Mouse (Mus musculus) testis, adult 2 months (tissue): Measurements from ENCODE around the gene Snapc4. TPM values are rescaled to one million over a fixed set of nuclear protein-coding genes. Genes with fewer than 3 reads are reported as not detected.

Experiments
- H3K27ac ChIP-seq: fragments of 200-500 bp; 2 replicates; pipeline ENCODE4 v1.5.1; 2012; ENCODE audit warnings: low read depth, low read length; ENCODE audit not compliant: control insufficient read depth, insufficient read depth
- H3K27me3 ChIP-seq: fragments of 200-500 bp; 2 replicates; pipeline ENCODE4 v1.6.1; 2012; ENCODE audit warnings: mild to moderate bottlenecking, low read length, moderate library complexity; ENCODE audit not compliant: control insufficient read depth, insufficient read depth
- H3K36me3 ChIP-seq: fragments of 200-500 bp; 2 replicates; pipeline ENCODE4 v1.6.1; 2012; ENCODE audit warnings: mild to moderate bottlenecking, low read length; ENCODE audit not compliant: control insufficient read depth, insufficient read depth
- H3K4me1 ChIP-seq: fragments of 200-500 bp; 2 replicates; pipeline ENCODE4 v1.6.1; 2012; ENCODE audit warnings: low read length; ENCODE audit not compliant: control insufficient read depth, insufficient read depth
- H3K4me3 ChIP-seq: fragments of 200-500 bp; 2 replicates; pipeline ENCODE4 v1.5.1; 2012; ENCODE audit warnings: low read depth, mild to moderate bottlenecking, low read length, moderate library complexity, mixed read lengths; ENCODE audit not compliant: control insufficient read depth
- CTCF ChIP-seq: fragments of 200-500 bp; IDR thresholded peaks from 2 replicates; pipeline ENCODE4 v1.5.1; 2012; ENCODE audit warnings: low read depth, mild to moderate bottlenecking, inconsistent platforms, low read length, moderate library complexity; ENCODE audit not compliant: control insufficient read depth, insufficient read depth, insufficient replicate concordance
- POLR2A ChIP-seq: fragments of 200-500 bp; IDR thresholded peaks from 2 replicates; pipeline ENCODE4 v1.6.1; 2012; ENCODE audit warnings: low read depth, mild to moderate bottlenecking, inconsistent platforms, low read length, moderate library complexity; ENCODE audit not compliant: control insufficient read depth
- polyA plus RNA-seq: library from polyadenylated mRNA; depleted of rRNA; stranded (reverse); fragments of >200 nt; gene quantifications from 2 replicates; pipeline ENCODE4 v1.2.3, GENCODE M21; 2012

Gene Snapc4
- polyA plus RNA-seq, 1 experiment: 20.2 TPM

GRCm38 (mm10) chr2:26372396-26372795, 8.1 kb downstream of the Snapc4 start:
- TF ChIP-seq POLR2A (no peak), CTCF (no peak)
- no peaks in the 10 kb centered on the region for H3K4me1 ChIP-seq
- H3K4me3 ChIP-seq: no peak overlapping the region
- no peak overlapping the region for H3K27ac ChIP-seq
- H3K27me3 ChIP-seq: no peaks in the 10 kb centered on the region
- H3K36me3 ChIP-seq: peaks cover 10% of the 10 kb centered on the region

DNA sequence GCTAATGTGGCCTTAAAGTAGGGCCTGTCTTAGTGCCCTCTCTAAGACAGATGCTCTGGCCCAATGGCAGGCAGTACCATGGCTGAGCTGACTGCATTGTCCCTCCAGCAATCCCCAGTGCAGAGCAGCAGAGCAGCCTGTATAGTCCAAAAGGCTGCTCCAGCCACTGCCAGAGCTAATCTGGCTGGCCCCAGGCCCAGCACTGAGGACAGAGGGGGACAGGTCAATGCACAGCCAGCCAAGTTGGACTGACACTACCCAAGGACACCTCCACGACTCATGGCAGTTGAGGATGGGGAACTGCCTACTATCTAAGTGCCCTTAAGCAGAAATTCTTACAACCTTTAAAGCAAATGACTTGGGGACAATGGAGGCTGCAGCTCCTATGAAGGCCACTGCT, 11.9 kb downstream of the Snapc4 start:
- no peak overlapping the region for H3K4me3 ChIP-seq
- no peaks in the 10 kb centered on the region for H3K4me1 ChIP-seq
- no peaks in the 10 kb centered on the region for H3K27me3 ChIP-seq
- peaks cover 5% of the 10 kb centered on the region for H3K36me3 ChIP-seq
- H3K27ac ChIP-seq: no peak overlapping the region
- TF ChIP-seq POLR2A (no peak), CTCF (no peak)

GRCm38 (mm10) chr2:26367911-26368310, 12.5 kb downstream of the Snapc4 start:
- no peak overlapping the region for H3K4me3 ChIP-seq
- no peaks in the 10 kb centered on the region for H3K27me3 ChIP-seq
- no peaks in the 10 kb centered on the region for H3K4me1 ChIP-seq
- no peak overlapping the region for H3K27ac ChIP-seq
- TF ChIP-seq POLR2A (no peak), CTCF (no peak)
- peaks cover 3% of the 10 kb centered on the region for H3K36me3 ChIP-seq

DNA sequence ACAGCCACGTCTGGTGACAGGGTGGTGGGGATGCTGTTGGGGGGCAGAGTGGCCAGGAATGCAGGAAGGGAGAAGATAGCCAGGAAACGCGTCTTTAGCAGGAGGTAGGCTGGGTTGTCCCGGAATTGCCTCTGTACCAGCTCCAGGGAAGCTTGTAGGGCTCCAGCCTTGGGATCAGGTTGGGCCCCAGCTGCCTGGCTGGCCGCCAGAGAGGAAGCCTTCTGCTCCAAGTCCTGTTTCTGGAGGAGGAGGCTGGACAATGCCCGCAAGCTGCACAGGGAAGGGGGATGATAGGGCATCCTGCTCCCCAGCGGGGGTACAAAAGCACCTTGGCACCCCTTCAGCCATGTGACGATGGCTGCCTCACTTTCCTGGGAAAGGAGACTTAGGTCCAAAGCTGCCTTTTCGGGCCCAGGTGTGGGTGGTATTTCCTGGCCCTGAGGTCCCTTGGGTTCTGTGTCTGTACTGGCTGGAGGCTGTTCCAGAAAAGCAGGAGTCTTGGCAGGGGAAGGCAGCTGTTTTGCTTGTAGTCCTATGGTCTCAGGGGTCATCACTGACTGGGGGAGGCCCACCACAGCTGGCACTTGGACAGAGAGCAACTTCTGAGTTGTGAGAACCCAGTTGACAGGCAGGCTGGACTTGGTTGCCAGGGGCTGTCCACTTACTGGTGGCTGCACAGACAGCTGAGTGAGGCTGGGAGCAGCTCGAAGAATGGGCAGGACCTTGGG, 15.6 kb downstream of the Snapc4 start:
- TF ChIP-seq CTCF: no peak
- TF ChIP-seq POLR2A: no peak
- H3K27ac ChIP-seq: no peak overlapping the region
- no peaks in the 10 kb centered on the region for H3K4me1 ChIP-seq
- no peaks in the 10 kb centered on the region for H3K27me3 ChIP-seq
- no peak overlapping the region for H3K4me3 ChIP-seq
- peaks cover 3% of the 10 kb centered on the region for H3K36me3 ChIP-seq

DNA sequence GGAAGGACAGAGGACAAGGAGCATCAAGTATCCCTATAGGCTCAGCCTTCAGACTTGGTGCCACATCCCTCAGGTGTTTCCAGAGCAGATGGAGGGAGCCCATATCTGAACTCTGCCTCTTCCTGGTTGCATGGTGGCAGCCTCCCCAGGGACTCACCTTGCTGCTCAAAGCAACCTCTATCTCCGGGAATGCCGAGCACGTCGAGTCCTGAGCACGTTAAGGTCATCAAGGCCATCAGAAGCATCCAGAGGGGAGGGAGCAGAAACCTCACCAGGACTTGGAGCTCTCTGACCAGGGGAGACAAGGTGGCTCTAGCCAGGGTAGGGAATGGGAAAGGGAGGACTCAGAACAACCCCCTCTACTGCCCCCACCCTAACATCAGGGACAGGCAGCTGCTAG, 17.0 kb downstream of the Snapc4 start:
- H3K27ac ChIP-seq: no peak overlapping the region
- H3K36me3 ChIP-seq: peaks cover 2% of the 10 kb centered on the region
- no peaks in the 10 kb centered on the region for H3K27me3 ChIP-seq
- TF ChIP-seq POLR2A: no peak
- TF ChIP-seq CTCF: no peak
- no peaks in the 10 kb centered on the region for H3K4me1 ChIP-seq
- no peak overlapping the region for H3K4me3 ChIP-seq

- Histone ChIP-seq H3K27me3 (no peaks in the 10 kb centered on the region), H3K36me3 (peaks cover 1% of the 10 kb centered on the region), H3K4me1 (no peaks in the 10 kb centered on the region), H3K27ac (no peak overlapping the region), H3K4me3 (no peak overlapping the region)
- TF ChIP-seq POLR2A: no peak
- no peak for TF ChIP-seq CTCF
Observed at GRCm38 (mm10) chr2:26362991-26363390, 17.5 kb downstream of the Snapc4 start.

- Histone ChIP-seq H3K27me3 (no peaks in the 10 kb centered on the region), H3K27ac (no peak within 1 kb of the TSS), H3K4me1 (no peaks in the 10 kb centered on the region), H3K4me3 (no peak within 1 kb of the TSS), H3K36me3 (no peaks in the 10 kb centered on the region; the same call in 1 of the 2 replicates)
- TF ChIP-seq POLR2A (no peak), CTCF (no peak)
Observed at GRCm38 (mm10) chr2:26360772-26361171, 19.7 kb downstream of the Snapc4 start, which contains the start of gene Card9. Card9 (minus strand) TSS chr2:26360918.

DNA sequence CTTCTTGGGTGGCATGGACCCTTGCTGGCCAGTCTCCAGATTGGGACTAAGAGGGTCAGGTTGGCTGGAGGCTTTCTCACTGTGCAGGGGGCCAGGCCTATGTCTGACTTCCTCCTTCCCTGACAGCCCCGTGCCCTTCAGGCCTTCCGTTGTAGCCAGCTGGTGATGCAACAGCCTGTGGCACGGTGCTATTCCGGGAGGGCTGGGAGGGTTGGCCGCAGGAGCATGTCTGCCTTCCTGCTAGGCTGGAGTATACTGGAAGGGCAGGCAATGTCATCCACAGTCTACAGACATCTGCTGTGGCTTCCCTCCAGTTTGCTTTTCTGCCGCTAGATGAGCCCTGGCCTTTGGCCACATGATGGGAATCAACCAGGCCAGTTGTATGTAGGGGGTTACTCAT, 20.5 kb downstream of the Snapc4 start:
- no peak for TF ChIP-seq POLR2A
- no peak for TF ChIP-seq CTCF
- no peak overlapping the region for H3K4me3 ChIP-seq
- no peak overlapping the region for H3K27ac ChIP-seq
- H3K27me3 ChIP-seq: no peaks in the 10 kb centered on the region
- H3K36me3 ChIP-seq: no peaks in the 10 kb centered on the region
- no peaks in the 10 kb centered on the region for H3K4me1 ChIP-seq
